Mouse (Mus musculus) left cerebral cortex, adult 8-10 months (tissue): ENCODE measurements around the gene Slc22a12. TPM values are rescaled to one million over a fixed set of nuclear protein-coding genes. Genes with fewer than 3 reads are reported as not detected.

Source experiments
- DNase-seq, 2 experiments: peaks; one replicate each; pipeline ENCODE4 v3.0.0; 2022; ENCODE audit warnings: low spot score in 2 of 2
- total RNA-seq, 4 experiments: library from RNA; stranded (reverse); gene quantifications; 2 replicates each; pipeline ENCODE4 v1.2.4; 2022

Gene Slc22a12
- total RNA-seq, 4 experiments from 2014 or later: 0.63 to 0.94 (median 0.69) TPM

DNA sequence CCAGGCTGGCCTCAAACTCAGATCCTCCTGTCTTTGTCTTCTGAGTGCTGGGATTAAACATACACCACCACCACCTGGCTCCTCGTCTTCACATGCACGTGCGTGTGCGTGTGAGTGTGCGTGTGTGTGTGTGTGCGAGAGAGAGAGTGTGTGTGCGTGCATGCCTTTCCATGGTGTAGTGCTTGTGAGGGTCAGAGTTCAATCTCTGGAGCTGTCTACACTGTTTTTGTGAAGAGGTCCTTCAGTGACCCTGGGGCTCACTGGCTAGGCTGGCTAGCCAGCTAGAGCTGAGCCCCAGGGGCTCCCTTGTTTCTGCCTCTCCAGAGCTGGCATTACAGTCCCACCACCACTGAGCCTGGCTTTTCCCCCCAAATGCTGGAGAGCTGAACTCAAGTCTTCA, 1.3 kb downstream of the Slc22a12 start:
- DNase-seq: no peak

GRCm38 (mm10) chr19:6540191-6540590, 2.6 kb downstream of the Slc22a12 start:
- DNase-seq: no peak

DNA sequence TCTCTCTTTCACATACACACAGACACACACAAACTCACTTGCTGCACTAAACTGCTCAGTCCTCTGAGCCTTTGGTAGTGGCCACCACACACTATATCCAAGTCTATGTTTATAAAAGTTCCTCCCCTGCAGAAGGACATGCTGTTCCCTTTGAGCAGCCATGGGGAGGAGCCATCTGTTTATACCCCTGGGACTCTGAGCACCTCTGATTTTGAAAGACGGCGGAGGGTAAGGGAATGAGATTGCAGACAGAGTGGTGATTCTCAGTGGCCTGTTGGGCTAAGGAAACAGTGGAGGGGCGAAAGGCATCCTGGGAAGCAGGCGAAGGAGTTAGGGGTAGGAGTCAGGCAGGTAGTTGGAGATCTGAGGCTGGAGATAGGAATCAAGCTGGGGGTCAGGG, 3.2 kb downstream of the Slc22a12 start:
- DNase-seq: no peak

- no peak for DNase-seq
These were observed 4.3 kb downstream of the Slc22a12 start for GRCm38 (mm10) chr19:6538546-6538945.

- no peak for DNase-seq
These were observed 5.3 kb downstream of the Slc22a12 start for GRCm38 (mm10) chr19:6537526-6537925.

GRCm38 (mm10) chr19:6536696-6537095, 6.1 kb downstream of the Slc22a12 start:
- no peak for DNase-seq

DNA sequence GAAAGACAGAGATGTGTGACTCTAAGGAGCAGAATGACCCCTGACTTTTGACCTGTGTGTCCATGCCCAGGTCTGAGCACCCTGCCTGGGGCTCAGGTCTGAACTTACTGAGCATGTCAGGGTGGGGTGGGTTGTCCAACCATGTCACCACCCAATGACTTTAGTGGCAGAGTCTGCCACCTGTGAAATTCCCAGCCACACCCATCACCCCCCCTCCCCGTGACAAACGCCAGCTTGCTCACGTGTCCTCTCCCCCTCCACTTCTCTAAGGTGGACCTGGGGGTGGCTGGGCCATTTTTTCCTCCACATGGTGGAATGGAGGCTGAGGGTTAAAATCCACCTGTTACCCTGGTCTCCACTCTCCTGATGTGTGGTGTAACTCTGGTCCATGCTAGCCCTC, 6.6 kb downstream of the Slc22a12 start:
- no peak for DNase-seq

DNA sequence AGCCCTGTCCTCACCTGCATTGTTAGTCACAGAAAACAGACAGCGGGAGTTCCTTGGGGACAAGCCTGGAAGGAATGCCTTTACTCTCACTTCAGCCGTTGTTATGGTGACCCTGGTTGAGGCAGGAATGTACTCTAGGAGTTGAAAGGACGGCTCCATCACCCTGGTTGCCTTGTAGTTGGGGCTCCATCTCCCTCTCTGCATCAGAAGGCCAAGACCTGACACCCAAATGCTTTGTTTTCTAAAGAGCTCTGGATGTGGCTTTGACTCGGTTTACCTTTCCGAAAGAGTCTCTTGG, 8.8 kb downstream of the Slc22a12 start:
- no peak for DNase-seq

- DNase-seq: no peak
These were observed 9.3 kb downstream of the Slc22a12 start for GRCm38 (mm10) chr19:6533290-6534117.

DNA sequence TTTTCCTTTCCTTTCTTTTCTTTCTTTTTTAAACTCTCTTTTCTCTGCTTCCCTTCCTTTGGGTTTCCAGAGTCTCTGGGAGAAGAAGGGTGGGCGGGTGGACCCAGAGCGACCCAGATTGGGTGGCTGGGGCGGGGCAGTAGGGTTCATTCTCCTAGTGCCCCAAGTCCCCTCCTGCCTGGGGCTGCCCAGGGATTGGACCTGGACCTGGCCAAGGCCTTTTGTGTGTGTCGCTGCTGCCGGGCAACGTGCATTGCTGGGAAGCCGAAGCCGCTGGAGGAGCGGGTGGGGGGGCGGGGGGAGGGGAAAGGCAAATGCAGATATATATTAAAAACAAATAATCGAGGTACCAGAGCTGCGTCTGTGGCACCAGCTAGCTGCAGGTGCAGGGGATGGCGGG, 10.2 kb downstream of the Slc22a12 start:
- DNase-seq: no peak

- DNase-seq: no peak
These were observed 10.9 kb downstream of the Slc22a12 start for GRCm38 (mm10) chr19:6531832-6532471.

DNA sequence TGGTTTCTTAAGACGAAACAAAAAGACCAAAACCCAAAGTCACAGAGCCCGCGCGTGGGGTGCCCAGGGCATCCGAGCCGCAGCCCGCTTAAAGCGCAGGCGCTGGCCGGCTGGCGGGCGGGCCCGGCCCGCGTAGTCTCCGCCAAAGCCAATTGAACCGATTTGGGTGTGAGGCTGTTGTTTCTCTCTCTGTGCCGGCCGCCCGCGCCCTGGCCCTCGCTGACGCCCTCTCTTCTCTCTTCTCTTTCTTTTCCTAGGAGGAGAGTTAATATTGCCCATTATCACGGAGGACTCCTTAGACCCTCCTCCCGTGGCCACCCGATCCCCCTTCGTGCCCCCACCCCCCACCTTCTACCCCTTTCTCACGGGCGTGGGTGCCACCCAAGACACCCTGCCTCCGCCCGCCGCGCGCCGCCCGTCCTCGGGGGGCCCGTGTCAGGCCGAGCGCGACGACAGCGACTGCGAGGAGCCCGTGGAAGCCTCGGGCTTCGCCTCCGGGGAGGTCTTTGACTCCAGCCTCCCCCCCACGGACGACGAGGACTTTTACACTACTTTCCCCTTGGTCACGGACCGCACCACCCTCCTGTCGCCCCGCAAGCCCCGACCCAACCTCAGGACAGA, 11.7 kb downstream of the Slc22a12 start:
- no peak for DNase-seq

DNA sequence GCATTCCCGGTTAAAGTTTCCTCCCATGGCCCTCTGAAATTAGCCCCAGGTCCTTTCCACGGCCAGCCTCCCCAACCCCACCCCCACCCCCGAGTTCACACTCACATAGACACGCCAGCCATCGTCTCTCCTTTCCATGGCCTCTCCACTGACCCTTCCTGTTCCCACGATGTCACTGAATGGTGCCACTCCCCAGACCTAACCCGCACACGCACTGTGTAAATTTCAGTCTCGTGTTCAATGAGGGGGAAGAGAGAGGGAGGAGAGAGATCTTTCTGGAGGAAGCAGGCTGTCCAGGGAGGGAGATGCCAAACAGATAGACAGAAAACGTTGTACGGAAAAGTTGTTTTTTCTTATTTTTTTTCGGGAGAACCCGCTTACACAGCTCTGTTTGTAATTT, 12.5 kb downstream of the Slc22a12 start:
- DNase-seq: no peak

- DNase-seq: no peak
These were observed 13.4 kb downstream of the Slc22a12 start for GRCm38 (mm10) chr19:6529265-6529985.

DNA sequence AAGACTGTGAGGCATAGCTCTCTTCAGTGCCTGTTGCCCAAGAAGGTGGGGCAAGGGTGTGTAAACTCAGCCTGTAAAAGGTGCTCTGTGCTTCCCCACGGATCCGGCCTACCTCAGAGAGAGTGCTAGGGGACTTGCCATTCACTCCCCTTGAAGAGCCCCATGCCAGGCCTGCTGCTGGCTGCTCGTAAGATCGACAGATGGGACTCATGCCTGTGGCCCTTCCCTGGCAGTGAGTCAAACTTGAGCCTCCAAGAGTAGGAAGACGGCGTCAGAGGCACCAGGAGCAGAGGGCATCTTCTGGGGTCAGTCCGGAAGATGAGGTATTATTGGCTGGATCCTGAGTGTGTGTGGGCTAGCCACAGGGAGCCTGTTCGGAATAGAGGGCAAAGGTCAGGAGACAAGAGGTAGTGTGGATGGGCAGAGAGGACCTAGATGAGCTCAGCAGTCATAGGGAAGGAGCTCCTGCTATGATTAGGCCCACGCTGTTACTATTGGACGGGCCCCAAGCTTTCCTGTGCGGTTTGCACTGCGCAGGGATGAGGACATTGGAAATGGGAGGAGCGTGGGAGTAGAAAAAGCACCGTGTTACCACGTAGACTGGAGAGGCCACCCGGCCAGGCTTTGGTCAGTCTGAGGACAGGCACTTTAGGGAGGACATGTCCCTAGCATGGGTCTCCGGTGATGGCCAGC, 14.8 kb downstream of the Slc22a12 start:
- DNase-seq: no peak

DNA sequence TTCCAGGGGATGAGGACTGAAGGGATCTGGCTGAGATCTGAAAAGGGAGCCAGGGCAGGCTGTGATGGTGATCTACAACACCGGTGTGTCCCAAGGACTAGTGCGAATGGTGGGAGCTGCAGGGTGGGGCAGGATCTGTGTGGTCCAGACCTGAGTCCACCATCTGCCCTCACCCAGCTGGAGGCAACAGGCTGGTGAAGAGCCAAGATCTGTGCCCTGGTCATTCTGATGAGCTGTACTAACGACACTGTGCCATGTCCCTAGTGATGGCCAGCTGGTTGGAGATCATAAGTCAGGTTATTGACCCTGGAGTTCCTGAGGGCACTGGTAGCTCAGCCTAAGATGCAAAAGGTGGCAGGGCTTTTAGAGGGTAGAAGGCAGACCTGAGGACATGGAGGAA, 15.4 kb downstream of the Slc22a12 start:
- DNase-seq: no peak

GRCm38 (mm10) chr19:6526010-6526409, 16.8 kb downstream of the Slc22a12 start:
- DNase-seq: no peak

DNA sequence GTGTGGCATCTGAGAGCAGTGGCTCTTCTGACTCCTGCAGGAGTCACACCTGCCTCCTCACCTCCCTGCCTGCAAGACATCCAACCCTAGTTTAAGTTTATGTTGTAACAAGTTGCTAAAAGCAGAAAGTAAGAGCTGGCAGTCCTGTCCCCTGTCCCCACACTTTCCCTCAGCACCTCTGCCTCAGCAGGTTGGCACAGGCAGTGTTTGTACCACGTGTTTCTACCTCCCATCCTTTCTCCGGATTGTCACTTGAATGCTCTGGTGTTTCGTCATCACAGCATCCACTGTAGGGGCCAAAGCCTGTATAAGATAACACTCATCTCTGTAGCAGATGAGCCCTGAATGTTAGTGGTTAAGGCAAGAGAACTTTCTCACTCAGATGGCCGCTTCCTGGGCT, 17.8 kb downstream of the Slc22a12 start:
- no peak for DNase-seq

- no peak for DNase-seq
These were observed 20.5 kb downstream of the Slc22a12 start for GRCm38 (mm10) chr19:6522289-6522688.

- no peak for DNase-seq
These were observed 21.2 kb downstream of the Slc22a12 start for GRCm38 (mm10) chr19:6521630-6522029.

DNA sequence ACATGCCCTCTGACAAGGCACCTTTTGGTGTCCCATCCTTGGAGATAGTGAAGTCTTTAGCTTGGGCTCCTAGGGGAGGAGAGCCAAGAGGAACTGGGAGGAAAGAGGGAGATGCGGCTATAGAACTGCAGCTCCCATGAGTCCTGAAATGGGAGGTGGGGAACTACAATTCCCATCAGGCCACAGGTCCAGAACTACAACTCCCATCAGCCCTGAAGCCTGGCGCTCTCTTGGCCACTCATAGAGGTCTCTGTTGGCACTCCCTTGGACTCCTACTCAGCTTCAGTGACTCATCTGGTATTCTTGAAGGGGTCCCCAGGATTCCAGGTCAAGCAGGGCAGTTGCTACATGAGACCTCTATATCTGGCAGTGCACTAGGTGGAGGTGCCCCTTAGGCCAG, 23.3 kb downstream of the Slc22a12 start:
- DNase-seq: no peak

GRCm38 (mm10) chr19:6518601-6519000, 24.2 kb downstream of the Slc22a12 start:
- no peak for DNase-seq
